9 mouse cellular contexts compared by ENCODE assay signal in the genomic region with DNA sequence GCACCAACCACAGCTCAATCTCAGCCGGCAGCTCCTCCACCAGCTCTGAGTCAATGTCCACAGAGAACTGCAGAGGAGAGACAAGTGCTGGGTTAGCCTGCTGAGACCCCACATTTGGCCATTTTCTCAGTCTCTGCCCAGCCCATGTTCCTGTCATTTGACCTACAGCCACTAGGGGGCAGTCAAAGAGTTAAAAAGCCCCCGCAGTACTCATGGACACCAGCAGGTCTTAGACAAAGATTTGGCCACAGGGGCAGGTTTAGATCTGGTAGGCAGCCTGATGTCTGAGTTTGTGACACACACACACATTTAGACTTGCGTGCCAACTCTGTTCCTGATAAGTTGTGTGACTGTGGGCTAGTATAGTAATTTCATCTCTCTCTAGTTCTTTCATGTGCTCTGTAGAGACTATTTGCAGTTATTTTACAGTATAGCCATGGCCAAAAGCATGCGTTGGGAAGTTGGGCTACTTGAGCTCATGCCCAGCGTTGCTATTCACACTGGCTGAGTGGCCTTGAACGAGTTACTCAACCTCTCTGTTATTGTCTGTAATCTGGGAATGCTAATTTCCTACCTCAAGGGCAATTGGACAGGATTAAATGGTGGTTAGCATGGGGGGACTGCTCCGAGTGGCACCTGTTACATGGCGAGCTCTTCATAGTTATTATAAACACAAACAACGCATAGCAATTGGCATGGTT. TPM values are rescaled to one million over a fixed set of nuclear protein-coding genes. Genes with fewer than 3 reads are reported as not detected.
DNase-seq lines count a peak whose midpoint lies in the region; ATAC-seq and TF ChIP-seq lines count a peak whose summit lies in the region.
"Had no signal": no experiment of that assay in that cellular context is flagged by ENCODE, and none has a peak within 500 bp of the region (broad histone marks: within the 10 kb centered on the region; RNA-seq: fewer than 3 reads in every experiment).

No protein-coding gene starts in this region.

- H3K4me1 ChIP-seq in intestine, embryonic 14.5 days (replicated peaks; ENCODE audit: control insufficient read depth, insufficient read depth, low read length): no peaks in the 10 kb centered on the region
- H3K4me1 ChIP-seq in intestine, embryonic 16.5 days (ENCODE audit: control insufficient read depth, insufficient read depth, low read length): no peaks in the 10 kb centered on the region
- peaks cover 12% of the 10 kb centered on the region for H3K4me1 ChIP-seq in G1E (ENCODE audit: insufficient read depth, low read depth, low read length)
- no peaks in the 10 kb centered on the region; the same call in 1 of the 2 replicates for H3K4me1 ChIP-seq in forebrain, embryonic 16.5 days (replicated peaks; ENCODE audit: control insufficient read depth, insufficient read depth, low read length)

- no peaks in the 10 kb centered on the region for H3K27me3 ChIP-seq in intestine, embryonic 14.5 days (replicated peaks; ENCODE audit: control insufficient read depth, insufficient read depth, low read length)
- no peaks in the 10 kb centered on the region for H3K27me3 ChIP-seq in intestine, embryonic 16.5 days (replicated peaks; ENCODE audit: control insufficient read depth, insufficient read depth, low read length)
- peaks cover 39% of the 10 kb centered on the region; the same call in 1 of the 2 replicates for H3K27me3 ChIP-seq in G1E (ENCODE audit: insufficient read depth, low read length)
- no peaks in the 10 kb centered on the region for H3K27me3 ChIP-seq in forebrain, embryonic 16.5 days (replicated peaks; ENCODE audit: control insufficient read depth, insufficient read depth, low read length)

- ATAC-seq in intestine, embryonic 14.5 days (replicated peaks; ENCODE audit: low FRiP score, low TSS enrichment, low read depth): peak; percentile 15; the same call in 1 of the 2 replicates
- ATAC-seq in intestine, embryonic 16.5 days: no peak
- ATAC-seq in G1E (ENCODE audit: extremely low read depth, insufficient number of reproducible peaks, low FRiP score, poor library complexity, severe bottlenecking): peak; percentile 54
- peak; percentile 33 for ATAC-seq in forebrain, embryonic 16.5 days
- ATAC-seq in megakaryocyte, adult 5-6 weeks (ENCODE audit: poor library complexity, severe bottlenecking): peak; percentile 84

- no peaks in the 10 kb centered on the region for H3K9me3 ChIP-seq in intestine, embryonic 14.5 days (ENCODE audit: control insufficient read depth, low read length)
- no peaks in the 10 kb centered on the region for H3K9me3 ChIP-seq in intestine, embryonic 16.5 days (ENCODE audit: control insufficient read depth, low read length)
- H3K9me3 ChIP-seq in G1E (replicated peaks): no peaks in the 10 kb centered on the region
- H3K9me3 ChIP-seq in forebrain, embryonic 16.5 days (ENCODE audit: control insufficient read depth, low read length): no peaks in the 10 kb centered on the region
- H3K9me3 ChIP-seq: megakaryocyte, embryonic 14.5 days had no signal

- H3K36me3 ChIP-seq in intestine, embryonic 14.5 days (ENCODE audit: control insufficient read depth, insufficient read depth, low read length): peaks cover 24% of the 10 kb centered on the region; the same call in 1 of the 2 replicates
- peaks cover 5% of the 10 kb centered on the region; the same call in 1 of the 2 replicates for H3K36me3 ChIP-seq in intestine, embryonic 16.5 days (ENCODE audit: control insufficient read depth, insufficient read depth, low read length)
- no peaks in the 10 kb centered on the region for H3K36me3 ChIP-seq in G1E (replicated peaks)
- H3K36me3 ChIP-seq in forebrain, embryonic 16.5 days (ENCODE audit: control insufficient read depth, insufficient read depth): no peaks in the 10 kb centered on the region

- 54% methylated on average over 9 of the region's 9 CpGs for WGBS in intestine, embryonic 14.5 days
- WGBS in intestine, embryonic 16.5 days: 59% methylated on average over 9 of the region's 9 CpGs
- 57% methylated on average over 9 of the region's 9 CpGs for WGBS in forebrain, embryonic 16.5 days

- peak; percentile 77 for DNase-seq in intestine, embryonic 14.5 days (ENCODE audit: low spot score)
- DNase-seq in G1E (ENCODE audit: low spot score): peak; percentile 69
- peak; percentile 65 to 76 for DNase-seq in cerebellum, adult 18-20 months
- DNase-seq in kidney, postnatal 14 days: peak; percentile 73
- DNase-seq in testis, postnatal 10 days (ENCODE audit: low spot score): peak; percentile 68

- no peak overlapping the region for H3K4me3 ChIP-seq in intestine, embryonic 14.5 days (ENCODE audit: low read depth, low read length)
- no peak overlapping the region for H3K4me3 ChIP-seq in intestine, embryonic 16.5 days (ENCODE audit: low read length)
- no peak overlapping the region for H3K4me3 ChIP-seq in G1E (ENCODE audit: low read depth, low read length)
- no peak overlapping the region for H3K4me3 ChIP-seq in forebrain, embryonic 16.5 days (replicated peaks; ENCODE audit: low read length)
- H3K4me3 ChIP-seq: megakaryocyte, embryonic 14.5 days had no signal

- peak; percentile 82 for TF ChIP-seq CTCF in G1E (IDR thresholded peaks at IDR 0.05; ENCODE audit: low read depth, low read length)

- H3K4me2 ChIP-seq in intestine, embryonic 14.5 days (ENCODE audit: low read length): no peak overlapping the region
- no peak overlapping the region for H3K4me2 ChIP-seq in intestine, embryonic 16.5 days (ENCODE audit: low read depth, low read length)
- H3K4me2 ChIP-seq in forebrain, embryonic 16.5 days (ENCODE audit: low read length): no peak overlapping the region

- H3K27ac ChIP-seq in intestine, embryonic 14.5 days (ENCODE audit: low read depth): no peak overlapping the region
- no peak overlapping the region for H3K27ac ChIP-seq in intestine, embryonic 16.5 days (ENCODE audit: low read length)
- H3K27ac ChIP-seq in forebrain, embryonic 16.5 days (ENCODE audit: low read length): no peak overlapping the region

- no peak overlapping the region for H3K9ac ChIP-seq in intestine, embryonic 14.5 days (ENCODE audit: low read length)
- no peak overlapping the region for H3K9ac ChIP-seq in intestine, embryonic 16.5 days (ENCODE audit: low read depth, low read length)
- no peak overlapping the region for H3K9ac ChIP-seq in forebrain, embryonic 16.5 days (replicated peaks; ENCODE audit: low read depth, low read length)

RNA-seq across cellular contexts. Expression of a gene that starts 6.0 kb away (rescaled TPM):
- 26.4 and 29.6 TPM in 2 replicates for polyA plus RNA-seq in intestine, embryonic 14.5 days (2014; fragmentation: Nextera tagmentation; extraction: Ambion mirVana)
- 42.2 and 48.2 TPM in 2 replicates for polyA plus RNA-seq in intestine, embryonic 16.5 days (2015; fragmentation: Nextera tagmentation; extraction: Ambion mirVana)
- total RNA-seq in G1E (2014; fragmentation: Nextera tagmentation) (40.3 and 46.1 TPM in 2 replicates), G1E (2017) (3.7 and 3.9 TPM in 2 replicates)
- polyA plus RNA-seq in G1E (2012): 33.7 and 37.8 TPM in 2 replicates
- 27.6 and 29.2 TPM in 2 replicates for polyA plus RNA-seq in forebrain, embryonic 16.5 days (2015; fragmentation: Nextera tagmentation; extraction: Ambion mirVana)
- 4.5 and 6.3 TPM in 2 replicates for total RNA-seq in megakaryocyte, adult 5-6 weeks (2015)
- 0.73 and 1.7 TPM in 2 replicates for total RNA-seq in megakaryocyte, adult 5-6 weeks (2017)

RNA-seq across cellular contexts. Expression of a gene that starts 29.5 kb away (rescaled TPM):
- 24.1 and 29.0 TPM in 2 replicates for polyA plus RNA-seq in intestine, embryonic 14.5 days (2014; fragmentation: Nextera tagmentation; extraction: Ambion mirVana)
- polyA plus RNA-seq in intestine, embryonic 16.5 days (2015; fragmentation: Nextera tagmentation; extraction: Ambion mirVana): 35.7 and 39.9 TPM in 2 replicates
- not detected in 2 replicates for total RNA-seq in G1E (2014; fragmentation: Nextera tagmentation)
- total RNA-seq in G1E (2017): 0.27 TPM in 1 of 2 replicates, not detected in the other
- not detected in 2 replicates for polyA plus RNA-seq in G1E (2012)
- 6.3 and 8.5 TPM in 2 replicates for polyA plus RNA-seq in forebrain, embryonic 16.5 days (2015; fragmentation: Nextera tagmentation; extraction: Ambion mirVana)
- total RNA-seq in megakaryocyte, adult 5-6 weeks (2015): 0.09 TPM in 1 of 2 replicates, not detected in the other
- 0.24 TPM in 1 of 2 replicates, not detected in the other for total RNA-seq in megakaryocyte, adult 5-6 weeks (2017)

RNA-seq across cellular contexts. Expression of a gene that starts 37.5 kb away (rescaled TPM):
- 20.3 and 22.1 TPM in 2 replicates for polyA plus RNA-seq in intestine, embryonic 14.5 days (2014; fragmentation: Nextera tagmentation; extraction: Ambion mirVana)
- polyA plus RNA-seq in intestine, embryonic 16.5 days (2015; fragmentation: Nextera tagmentation; extraction: Ambion mirVana): 13.2 and 13.6 TPM in 2 replicates
- total RNA-seq in G1E (2014; fragmentation: Nextera tagmentation) (71.8 and 84.9 TPM in 2 replicates), G1E (2017) (26.1 and 30.0 TPM in 2 replicates)
- 356 and 518 TPM in 2 replicates for polyA plus RNA-seq in G1E (2012)
- polyA plus RNA-seq in forebrain, embryonic 16.5 days (2015; fragmentation: Nextera tagmentation; extraction: Ambion mirVana): 123 and 134 TPM in 2 replicates
- 0.74 and 1.0 TPM in 2 replicates for total RNA-seq in megakaryocyte, adult 5-6 weeks (2015)
- total RNA-seq in megakaryocyte, adult 5-6 weeks (2017): 0.18 and 0.69 TPM in 2 replicates

RNA-seq across cellular contexts. Expression of a gene that starts 56.3 kb away (rescaled TPM):
- polyA plus RNA-seq in intestine, embryonic 14.5 days (2014; fragmentation: Nextera tagmentation; extraction: Ambion mirVana): 11.9 and 12.2 TPM in 2 replicates
- 5.2 and 5.6 TPM in 2 replicates for polyA plus RNA-seq in intestine, embryonic 16.5 days (2015; fragmentation: Nextera tagmentation; extraction: Ambion mirVana)
- total RNA-seq in G1E (2014; fragmentation: Nextera tagmentation): 87.8 and 117 TPM in 2 replicates
- 68.2 and 83.2 TPM in 2 replicates for total RNA-seq in G1E (2017)
- 207 and 233 TPM in 2 replicates for polyA plus RNA-seq in G1E (2012)
- polyA plus RNA-seq in forebrain, embryonic 16.5 days (2015; fragmentation: Nextera tagmentation; extraction: Ambion mirVana): 22.0 and 22.4 TPM in 2 replicates
- 73.7 and 76.7 TPM in 2 replicates for total RNA-seq in megakaryocyte, adult 5-6 weeks (2015)
- 155 and 158 TPM in 2 replicates for total RNA-seq in megakaryocyte, adult 5-6 weeks (2017)
